Mouse (Mus musculus): ENCODE results near the gene Izumo2. TPM values are rescaled to one million over a fixed set of nuclear protein-coding genes. Genes with fewer than 3 reads are reported as not detected.
"Not testable (repeated sequence)": the region's sequence is repeated elsewhere in the genome, so short reads cannot be mapped to it uniquely, and the experiment has no call there.

Izumo2 gene
- polyA plus RNA-seq, 1 experiment from 2014 or later, result not detected

- peak; percentile 97 for DNase-seq (ENCODE audit: low spot score)
- under 1% methylated on average over 44 of the region's 44 CpGs for WGBS
- peaks cover 12% of the 10 kb centered on the region for H3K36me3 ChIP-seq (ENCODE audit: control insufficient read depth, insufficient read depth, low read length)
- no peaks in the 10 kb centered on the region for H3K9me3 ChIP-seq (ENCODE audit: control insufficient read depth, low read length)
- H3K4me3 ChIP-seq (ENCODE audit: low read depth, low read length), result peak within 1 kb of the TSS; percentile 58
- H3K9ac ChIP-seq (ENCODE audit: low read length), result peak within 1 kb of the TSS; percentile 57
- peak within 1 kb of the TSS; percentile 85 for H3K27ac ChIP-seq (ENCODE audit: low read depth)
- peak; percentile 98 for ATAC-seq (replicated peaks; ENCODE audit: low FRiP score, low TSS enrichment, low read depth)
- H3K4me1 ChIP-seq (replicated peaks; ENCODE audit: control insufficient read depth, insufficient read depth, low read length), result peaks cover 12% of the 10 kb centered on the region
- peak within 1 kb of the TSS; percentile 69 for H3K4me2 ChIP-seq (ENCODE audit: low read length)
- H3K27me3 ChIP-seq (replicated peaks; ENCODE audit: control insufficient read depth, insufficient read depth, low read length), result no peaks in the 10 kb centered on the region
Observed at GRCm38 (mm10) chr7:44748101-44749044, 39.8 kb downstream of the Izumo2 start, which contains the start of gene Vrk3. Gene Vrk3, plus strand, starts transcription at chr7:44748413.

- not testable (repeated sequence) for H3K27ac ChIP-seq (ENCODE audit: low read depth); H3K4me2 ChIP-seq (ENCODE audit: low read length); H3K9ac ChIP-seq (ENCODE audit: low read length); H3K27me3 ChIP-seq (replicated peaks; ENCODE audit: control insufficient read depth, insufficient read depth, low read length); DNase-seq (ENCODE audit: low spot score); H3K4me3 ChIP-seq (ENCODE audit: low read depth, low read length); H3K9me3 ChIP-seq (ENCODE audit: control insufficient read depth, low read length); ATAC-seq (replicated peaks; ENCODE audit: low FRiP score, low TSS enrichment, low read depth)
- Histone ChIP-seq H3K36me3 (ENCODE audit: control insufficient read depth, insufficient read depth, low read length) (peaks cover 37% of the 10 kb centered on the region), H3K4me1 (replicated peaks; ENCODE audit: control insufficient read depth, insufficient read depth, low read length) (peaks cover 12% of the 10 kb centered on the region)
- 86% methylated on average over 1 of the region's 1 CpGs for WGBS
Observed at GRCm38 (mm10) chr7:44750950-44751349, 42.4 kb downstream of the Izumo2 start, which contains the start of gene Zfp473. Gene Zfp473, minus strand, starts transcription at chr7:44751050.

GRCm38 (mm10) chr7:44757164-44757563, 48.6 kb downstream of the Izumo2 start:
- Histone ChIP-seq H3K27ac (ENCODE audit: low read depth) (no peak overlapping the region), H3K4me1 (replicated peaks; ENCODE audit: control insufficient read depth, insufficient read depth, low read length) (no peaks in the 10 kb centered on the region), H3K27me3 (replicated peaks; ENCODE audit: control insufficient read depth, insufficient read depth, low read length) (no peaks in the 10 kb centered on the region), H3K9me3 (ENCODE audit: control insufficient read depth, low read length) (no peaks in the 10 kb centered on the region), H3K36me3 (ENCODE audit: control insufficient read depth, insufficient read depth, low read length) (peaks cover 88% of the 10 kb centered on the region), H3K4me2 (ENCODE audit: low read length) (no peak overlapping the region), H3K9ac (ENCODE audit: low read length) (no peak overlapping the region), H3K4me3 (ENCODE audit: low read depth, low read length) (no peak overlapping the region)
- WGBS, result 82% methylated on average over 2 of the region's 2 CpGs
- no peak for ATAC-seq (replicated peaks; ENCODE audit: low FRiP score, low TSS enrichment, low read depth)
- DNase-seq (ENCODE audit: low spot score), result no peak

- H3K4me1 ChIP-seq (replicated peaks; ENCODE audit: control insufficient read depth, insufficient read depth, low read length), result no peaks in the 10 kb centered on the region
- no peak overlapping the region for H3K9ac ChIP-seq (ENCODE audit: low read length)
- no peaks in the 10 kb centered on the region for H3K27me3 ChIP-seq (replicated peaks; ENCODE audit: control insufficient read depth, insufficient read depth, low read length)
- DNase-seq (ENCODE audit: low spot score) (no peak), ATAC-seq (replicated peaks; ENCODE audit: low FRiP score, low TSS enrichment, low read depth) (no peak)
- H3K4me3 ChIP-seq (ENCODE audit: low read depth, low read length), result no peak overlapping the region
- no peaks in the 10 kb centered on the region for H3K9me3 ChIP-seq (ENCODE audit: control insufficient read depth, low read length)
- no peak overlapping the region for H3K27ac ChIP-seq (ENCODE audit: low read depth)
- no peak overlapping the region for H3K4me2 ChIP-seq (ENCODE audit: low read length)
- peaks cover 79% of the 10 kb centered on the region for H3K36me3 ChIP-seq (ENCODE audit: control insufficient read depth, insufficient read depth, low read length)
Observed at GRCm38 (mm10) chr7:44760366-44760765, 51.8 kb downstream of the Izumo2 start.

- WGBS, result 89% methylated on average over 5 of the region's 5 CpGs
- Histone ChIP-seq H3K4me3 (ENCODE audit: low read depth, low read length) (no peak overlapping the region), H3K36me3 (ENCODE audit: control insufficient read depth, insufficient read depth, low read length) (peaks cover 74% of the 10 kb centered on the region), H3K4me2 (ENCODE audit: low read length) (no peak overlapping the region), H3K27ac (ENCODE audit: low read depth) (no peak overlapping the region), H3K4me1 (replicated peaks; ENCODE audit: control insufficient read depth, insufficient read depth, low read length) (no peaks in the 10 kb centered on the region), H3K27me3 (replicated peaks; ENCODE audit: control insufficient read depth, insufficient read depth, low read length) (no peaks in the 10 kb centered on the region), H3K9ac (ENCODE audit: low read length) (no peak overlapping the region), H3K9me3 (ENCODE audit: control insufficient read depth, low read length) (no peaks in the 10 kb centered on the region)
- DNase-seq (ENCODE audit: low spot score) (no peak), ATAC-seq (replicated peaks; ENCODE audit: low FRiP score, low TSS enrichment, low read depth) (no peak)
Observed at GRCm38 (mm10) chr7:44768129-44768528, 59.6 kb downstream of the Izumo2 start.

Other genes with a start within 250 kb of the Izumo2 start
- 0.65 TPM in 1 of 2 replicates, not detected in the other for gene Aspdh, start 243.4 kb upstream of the Izumo2 start, polyA plus RNA-seq (2014; fragmentation: Nextera tagmentation; extraction: Ambion mirVana)
- gene Josd2, start 240.8 kb upstream of the Izumo2 start, polyA plus RNA-seq (2014; fragmentation: Nextera tagmentation; extraction: Ambion mirVana), result 72.1 and 77.0 TPM in 2 replicates
- gene Emc10, start 212.2 kb upstream of the Izumo2 start, polyA plus RNA-seq (2014; fragmentation: Nextera tagmentation; extraction: Ambion mirVana), result 107 and 116 TPM in 2 replicates
- gene Fam71e1, start 212.2 kb upstream of the Izumo2 start, polyA plus RNA-seq (2014; fragmentation: Nextera tagmentation; extraction: Ambion mirVana), result 10.2 and 11.5 TPM in 2 replicates
- 0.28 and 0.32 TPM in 2 replicates for gene Mybpc2, start 184.1 kb upstream of the Izumo2 start, polyA plus RNA-seq (2014; fragmentation: Nextera tagmentation; extraction: Ambion mirVana)
- 0.12 and 0.20 TPM in 2 replicates for gene Spib, start 176.7 kb upstream of the Izumo2 start, polyA plus RNA-seq (2014; fragmentation: Nextera tagmentation; extraction: Ambion mirVana)
- gene Pold1, start 159.9 kb upstream of the Izumo2 start, polyA plus RNA-seq (2014; fragmentation: Nextera tagmentation; extraction: Ambion mirVana), result 74.7 and 75.2 TPM in 2 replicates
- 69.4 and 70.6 TPM in 2 replicates for gene Nr1h2, start 154.8 kb upstream of the Izumo2 start, polyA plus RNA-seq (2014; fragmentation: Nextera tagmentation; extraction: Ambion mirVana)
- 1.6 and 1.7 TPM in 2 replicates for gene Napsa, start 136.4 kb upstream of the Izumo2 start, polyA plus RNA-seq (2014; fragmentation: Nextera tagmentation; extraction: Ambion mirVana)
- 0.19 and 0.26 TPM in 2 replicates for gene Kcnc3, start 118.1 kb upstream of the Izumo2 start, polyA plus RNA-seq (2014; fragmentation: Nextera tagmentation; extraction: Ambion mirVana)
- gene Myh14, start 37.9 kb upstream of the Izumo2 start, polyA plus RNA-seq (2014; fragmentation: Nextera tagmentation; extraction: Ambion mirVana), result 26.7 and 33.4 TPM in 2 replicates
- gene Vrk3, start 39.7 kb downstream of the Izumo2 start, polyA plus RNA-seq (2014; fragmentation: Nextera tagmentation; extraction: Ambion mirVana), result 38.0 and 40.3 TPM in 2 replicates
- gene Zfp473, start 42.3 kb downstream of the Izumo2 start, polyA plus RNA-seq (2014; fragmentation: Nextera tagmentation; extraction: Ambion mirVana), result 3.6 and 4.2 TPM in 2 replicates
- 65.8 and 68.8 TPM in 2 replicates for gene Nup62, start 107.3 kb downstream of the Izumo2 start, polyA plus RNA-seq (2014; fragmentation: Nextera tagmentation; extraction: Ambion mirVana)
- 2.0 TPM in 2 replicates for gene Il4i1, start 107.6 kb downstream of the Izumo2 start, polyA plus RNA-seq (2014; fragmentation: Nextera tagmentation; extraction: Ambion mirVana)
- gene Atf5, start 107.9 kb downstream of the Izumo2 start, polyA plus RNA-seq (2014; fragmentation: Nextera tagmentation; extraction: Ambion mirVana), result 2.4 and 3.0 TPM in 2 replicates
- gene Akt1s1, start 140.2 kb downstream of the Izumo2 start, polyA plus RNA-seq (2014; fragmentation: Nextera tagmentation; extraction: Ambion mirVana), result 63.7 and 68.0 TPM in 2 replicates
- gene Tbc1d17, start 140.3 kb downstream of the Izumo2 start, polyA plus RNA-seq (2014; fragmentation: Nextera tagmentation; extraction: Ambion mirVana), result 72.4 and 74.8 TPM in 2 replicates
- gene Pnkp, start 148.4 kb downstream of the Izumo2 start, polyA plus RNA-seq (2014; fragmentation: Nextera tagmentation; extraction: Ambion mirVana), result 26.4 and 29.7 TPM in 2 replicates
- gene Ptov1, start 161.0 kb downstream of the Izumo2 start, polyA plus RNA-seq (2014; fragmentation: Nextera tagmentation; extraction: Ambion mirVana), result 318 and 338 TPM in 2 replicates
- gene Med25, start 184.0 kb downstream of the Izumo2 start, polyA plus RNA-seq (2014; fragmentation: Nextera tagmentation; extraction: Ambion mirVana), result 66.2 and 75.8 TPM in 2 replicates
- gene Fuz, start 187.3 kb downstream of the Izumo2 start, polyA plus RNA-seq (2014; fragmentation: Nextera tagmentation; extraction: Ambion mirVana), result 17.8 and 19.7 TPM in 2 replicates
- gene Ap2a1, start 220.8 kb downstream of the Izumo2 start, polyA plus RNA-seq (2014; fragmentation: Nextera tagmentation; extraction: Ambion mirVana), result 62.9 and 68.3 TPM in 2 replicates
- not detected in 2 replicates for gene Tsks, start 234.5 kb downstream of the Izumo2 start, polyA plus RNA-seq (2014; fragmentation: Nextera tagmentation; extraction: Ambion mirVana)

Data from intestine, embryonic 14.5 days (tissue).